Mouse (Mus musculus) thymus, postnatal 10 days (tissue): ENCODE measurements around the gene Gpx8.

Experiments
- DNase-seq, 2 experiments: peaks; one replicate each; pipeline ENCODE4 v3.0.0; 2021; ENCODE audit warnings: low spot score in 2 of 2

Gene Gpx8

GRCm38 (mm10) chr13:113023274-113024143, 22.7 kb downstream of the Gpx8 start:
- peak; percentile 28 to 36 for DNase-seq

- no peak for DNase-seq
These were observed 23.7 kb downstream of the Gpx8 start for GRCm38 (mm10) chr13:113022467-113022866.

GRCm38 (mm10) chr13:113021521-113021920, 24.7 kb downstream of the Gpx8 start:
- no peak for DNase-seq

GRCm38 (mm10) chr13:113013174-113013953, 32.8 kb downstream of the Gpx8 start:
- DNase-seq = peak in 1 of 2 experiments; percentile 18

GRCm38 (mm10) chr13:113012683-113013082, 33.5 kb downstream of the Gpx8 start:
- DNase-seq = no peak

- no peak for DNase-seq
These were observed 45.5 kb downstream of the Gpx8 start for GRCm38 (mm10) chr13:113000576-113001318.

GRCm38 (mm10) chr13:113000090-113000489, 46.1 kb downstream of the Gpx8 start:
- no peak for DNase-seq

- DNase-seq = no peak
These were observed 47.6 kb downstream of the Gpx8 start for GRCm38 (mm10) chr13:112998427-112999201.

- no peak for DNase-seq
These were observed 48.8 kb downstream of the Gpx8 start for GRCm38 (mm10) chr13:112997369-112997768.

- no peak for DNase-seq
These were observed 49.8 kb downstream of the Gpx8 start for GRCm38 (mm10) chr13:112996407-112996806.

- DNase-seq = peak; percentile 30 to 62
These were observed 52.0 kb downstream of the Gpx8 start for GRCm38 (mm10) chr13:112994191-112994590.

- DNase-seq = no peak
These were observed 52.6 kb downstream of the Gpx8 start, which contains the start of gene Mcidas for GRCm38 (mm10) chr13:112993531-112994152. Gene Mcidas, plus strand, starts transcription at chr13:112993845.
